Mouse (Mus musculus): ENCODE measurements around the gene Srgap1. TPM values are rescaled to one million over a fixed set of nuclear protein-coding genes. Genes with fewer than 3 reads are reported as not detected.

The Srgap1 gene
- polyA plus RNA-seq, 1 experiment = 1.2 TPM

- Histone ChIP-seq H3ac (ENCODE audit: control insufficient read depth, insufficient read length) (no peak overlapping the region), H3K36me3 (ENCODE audit: control insufficient read depth, insufficient read depth) (no peaks in the 10 kb centered on the region), H3K27me3 (ENCODE audit: control insufficient read depth, insufficient read depth, insufficient read length) (no peaks in the 10 kb centered on the region), H3K4me3 (no peak overlapping the region), H3K79me2 (ENCODE audit: control insufficient read depth, insufficient read depth) (no peaks in the 10 kb centered on the region), H3K4me2 (ENCODE audit: low read depth) (no peak overlapping the region)
- TF ChIP-seq TCF12 (IDR thresholded peaks at IDR 0.05; ENCODE audit: insufficient read depth, poor library complexity, severe bottlenecking) (no peak), USF1 (IDR thresholded peaks at IDR 0.05; ENCODE audit: low read depth) (no peak), POLR2AphosphoS2 (IDR thresholded peaks at IDR 0.05; ENCODE audit: insufficient read length, low read depth) (no peak), CEBPB (IDR thresholded peaks at IDR 0.05; ENCODE audit: insufficient read depth, poor library complexity, severe bottlenecking) (no peak), MAX (IDR thresholded peaks at IDR 0.05; ENCODE audit: low read depth) (no peak)
Observed at GRCm38 (mm10) chr10:121882461-121882860, 164.7 kb downstream of the Srgap1 start.

- Histone ChIP-seq H3K79me2 (ENCODE audit: control insufficient read depth, insufficient read depth) (no peaks in the 10 kb centered on the region), H3K4me3 (no peak overlapping the region), H3K36me3 (ENCODE audit: control insufficient read depth, insufficient read depth) (no peaks in the 10 kb centered on the region), H3K4me2 (ENCODE audit: low read depth) (no peak overlapping the region), H3ac (ENCODE audit: control insufficient read depth, insufficient read length) (no peak overlapping the region), H3K27me3 (ENCODE audit: control insufficient read depth, insufficient read depth, insufficient read length) (no peaks in the 10 kb centered on the region)
- no peak for TF ChIP-seq USF1 (IDR thresholded peaks at IDR 0.05; ENCODE audit: low read depth)
- TF ChIP-seq SRF (IDR thresholded peaks at IDR 0.05; ENCODE audit: control insufficient read depth, insufficient read length, low read depth) = no peak
- no peak for TF ChIP-seq REST (IDR thresholded peaks at IDR 0.05; ENCODE audit: insufficient read depth, insufficient read length)
- TF ChIP-seq POLR2A (IDR thresholded peaks at IDR 0.05; ENCODE audit: insufficient read length, low read depth) = no peak
- TF ChIP-seq MYOD1 (IDR thresholded peaks at IDR 0.05; ENCODE audit: control insufficient read depth in 1 of 3, insufficient read length in 2 of 3, low read depth in 2 of 3) = no peak
Observed at GRCm38 (mm10) chr10:121878855-121879254, 168.3 kb downstream of the Srgap1 start.

- Histone ChIP-seq H3ac (ENCODE audit: control insufficient read depth, insufficient read length) (no peak overlapping the region), H3K4me2 (ENCODE audit: low read depth) (no peak overlapping the region), H3K36me3 (ENCODE audit: control insufficient read depth, insufficient read depth) (no peaks in the 10 kb centered on the region)
Observed at GRCm38 (mm10) chr10:121877906-121878305, 169.2 kb downstream of the Srgap1 start.

GRCm38 (mm10) chr10:121873063-121873489, 174.0 kb downstream of the Srgap1 start:
- H3K4me2 ChIP-seq (ENCODE audit: low read depth) = no peak overlapping the region
- no peak overlapping the region for H3K4me3 ChIP-seq
- TF ChIP-seq POLR2AphosphoS2 (IDR thresholded peaks at IDR 0.05; ENCODE audit: insufficient read length, low read depth) (no peak), REST (IDR thresholded peaks at IDR 0.05; ENCODE audit: insufficient read depth, insufficient read length) (no peak), MAX (IDR thresholded peaks at IDR 0.05; ENCODE audit: low read depth) (no peak), MYOG (IDR thresholded peaks at IDR 0.05; ENCODE audit: control insufficient read depth in 1 of 3, insufficient read depth in 1 of 3, insufficient read length in 2 of 3, low read depth in 2 of 3) (no peak), E2F4 (IDR thresholded peaks at IDR 0.05; ENCODE audit: insufficient read depth) (no peak), TCF12 (IDR thresholded peaks at IDR 0.05; ENCODE audit: insufficient read depth, poor library complexity, severe bottlenecking) (no peak), CEBPB (IDR thresholded peaks at IDR 0.05; ENCODE audit: insufficient read depth, poor library complexity, severe bottlenecking) (no peak), MYOD1 (IDR thresholded peaks at IDR 0.05; ENCODE audit: control insufficient read depth in 1 of 3, insufficient read length in 2 of 3, low read depth in 2 of 3) (no peak), POLR2A (IDR thresholded peaks at IDR 0.05; ENCODE audit: insufficient read length, low read depth) (no peak), SRF (IDR thresholded peaks at IDR 0.05; ENCODE audit: control insufficient read depth, insufficient read length, low read depth) (no peak), USF1 (IDR thresholded peaks at IDR 0.05; ENCODE audit: low read depth) (no peak), TCF3 (IDR thresholded peaks at IDR 0.05; ENCODE audit: insufficient read length, low read depth) (no peak)
- H3K36me3 ChIP-seq (ENCODE audit: control insufficient read depth, insufficient read depth) = no peaks in the 10 kb centered on the region
- H3ac ChIP-seq (ENCODE audit: control insufficient read depth, insufficient read length) = no peak overlapping the region
- no peaks in the 10 kb centered on the region for H3K27me3 ChIP-seq (ENCODE audit: control insufficient read depth, insufficient read depth, insufficient read length)
- no peaks in the 10 kb centered on the region for H3K79me2 ChIP-seq (ENCODE audit: control insufficient read depth, insufficient read depth)

More at GRCm38 (mm10) chr10:121877906-121878305, 169.2 kb downstream of the Srgap1 start:
- Histone ChIP-seq H3K4me3 (no peak overlapping the region), H3K79me2 (ENCODE audit: control insufficient read depth, insufficient read depth) (no peaks in the 10 kb centered on the region), H3K27me3 (ENCODE audit: control insufficient read depth, insufficient read depth, insufficient read length) (no peaks in the 10 kb centered on the region)
- TF ChIP-seq TCF3 (IDR thresholded peaks at IDR 0.05; ENCODE audit: insufficient read length, low read depth) (no peak), TCF12 (IDR thresholded peaks at IDR 0.05; ENCODE audit: insufficient read depth, poor library complexity, severe bottlenecking) (no peak), MYOD1 (IDR thresholded peaks at IDR 0.05; ENCODE audit: control insufficient read depth in 1 of 3, insufficient read length in 2 of 3, low read depth in 2 of 3) (no peak), MYOG (IDR thresholded peaks at IDR 0.05; ENCODE audit: control insufficient read depth in 1 of 3, insufficient read depth in 1 of 3, insufficient read length in 2 of 3, low read depth in 2 of 3) (no peak)

- Histone ChIP-seq H3K4me2 (ENCODE audit: low read depth) (no peak overlapping the region), H3K79me2 (ENCODE audit: control insufficient read depth, insufficient read depth) (no peaks in the 10 kb centered on the region), H3K36me3 (ENCODE audit: control insufficient read depth, insufficient read depth) (no peaks in the 10 kb centered on the region), H3K4me3 (no peak overlapping the region), H3K27me3 (ENCODE audit: control insufficient read depth, insufficient read depth, insufficient read length) (no peaks in the 10 kb centered on the region), H3ac (ENCODE audit: control insufficient read depth, insufficient read length) (no peak overlapping the region)
- no peak for TF ChIP-seq MYOD1 (IDR thresholded peaks at IDR 0.05; ENCODE audit: control insufficient read depth in 1 of 3, insufficient read length in 2 of 3, low read depth in 2 of 3)
- no peak for TF ChIP-seq POLR2AphosphoS2 (IDR thresholded peaks at IDR 0.05; ENCODE audit: insufficient read length, low read depth)
- no peak for TF ChIP-seq SRF (IDR thresholded peaks at IDR 0.05; ENCODE audit: control insufficient read depth, insufficient read length, low read depth)
- TF ChIP-seq MAX (IDR thresholded peaks at IDR 0.05; ENCODE audit: low read depth) = no peak
- no peak for TF ChIP-seq CEBPB (IDR thresholded peaks at IDR 0.05; ENCODE audit: insufficient read depth, poor library complexity, severe bottlenecking)
- TF ChIP-seq TCF3 (IDR thresholded peaks at IDR 0.05; ENCODE audit: insufficient read length, low read depth) = no peak
- no peak for TF ChIP-seq MYOG (IDR thresholded peaks at IDR 0.05; ENCODE audit: control insufficient read depth in 1 of 3, insufficient read depth in 1 of 3, insufficient read length in 2 of 3, low read depth in 2 of 3)
- no peak for TF ChIP-seq TCF12 (IDR thresholded peaks at IDR 0.05; ENCODE audit: insufficient read depth, poor library complexity, severe bottlenecking)
- no peak for TF ChIP-seq POLR2A (IDR thresholded peaks at IDR 0.05; ENCODE audit: insufficient read length, low read depth)
- no peak for TF ChIP-seq REST (IDR thresholded peaks at IDR 0.05; ENCODE audit: insufficient read depth, insufficient read length)
- no peak for TF ChIP-seq USF1 (IDR thresholded peaks at IDR 0.05; ENCODE audit: low read depth)
- TF ChIP-seq E2F4 (IDR thresholded peaks at IDR 0.05; ENCODE audit: insufficient read depth) = no peak
Observed at GRCm38 (mm10) chr10:121869941-121870340, 177.2 kb downstream of the Srgap1 start.

Measured in myocyte (in vitro differentiated cells).